ENCODE assay signal across 12 mouse cellular contexts in genomic region chr5:149745079-149745478, GRCm38 (mm10).
DNase-seq lines count a peak whose midpoint lies in the region; ATAC-seq and TF ChIP-seq lines count a peak whose summit lies in the region.
"Had no signal": no experiment of that assay in that cellular context is flagged by ENCODE, and none has a peak within 500 bp of the region (broad histone marks: within the 10 kb centered on the region; RNA-seq: fewer than 3 reads in every experiment).

No protein-coding gene starts in this region.

- H3K27ac ChIP-seq in liver, embryonic 14.5 days = no peak overlapping the region
- no peak overlapping the region for H3K27ac ChIP-seq in liver, embryonic 12.5 days
- no peak overlapping the region for H3K27ac ChIP-seq in heart, embryonic 11.5 days (ENCODE audit: low read depth, low read length)
- H3K27ac ChIP-seq: hindbrain, embryonic 14.5 days; limb, embryonic 13.5 days; neural tube, embryonic 13.5 days had no signal

- H3K4me3 ChIP-seq in liver, embryonic 14.5 days (ENCODE audit: insufficient read depth in 1 of 2, low read depth in 2 of 2, low read length in 2 of 2) = no peak overlapping the region
- H3K4me3 ChIP-seq in liver, embryonic 12.5 days = no peak overlapping the region
- no peak overlapping the region for H3K4me3 ChIP-seq in G1E (ENCODE audit: low read depth, low read length)
- H3K4me3 ChIP-seq in heart, embryonic 11.5 days (ENCODE audit: low read depth, low read length) = no peak overlapping the region
- H3K4me3 ChIP-seq: limb, embryonic 13.5 days; neural tube, embryonic 13.5 days had no signal

- no peaks in the 10 kb centered on the region for H3K36me3 ChIP-seq in liver, embryonic 14.5 days (replicated peaks; ENCODE audit: control insufficient read depth, insufficient read depth, low read depth)
- H3K36me3 ChIP-seq in liver, embryonic 12.5 days = peaks cover 16% of the 10 kb centered on the region
- peaks cover 33% of the 10 kb centered on the region for H3K36me3 ChIP-seq in G1E (replicated peaks)
- peaks cover 2% of the 10 kb centered on the region; the same call in 1 of the 2 replicates for H3K36me3 ChIP-seq in heart, embryonic 11.5 days (ENCODE audit: control insufficient read depth, insufficient read depth, low read length)

- H3K9me3 ChIP-seq in liver, embryonic 14.5 days (ENCODE audit: control insufficient read depth, low read length) = no peaks in the 10 kb centered on the region
- peaks cover 10% of the 10 kb centered on the region; the same call in 1 of the 2 replicates for H3K9me3 ChIP-seq in liver, embryonic 12.5 days (replicated peaks)
- 0 out of 2 replicates have a peak, but pooled peaks cover 1% of the 10 kb centered on the region for H3K9me3 ChIP-seq in G1E (replicated peaks)
- H3K9me3 ChIP-seq in heart, embryonic 11.5 days (replicated peaks; ENCODE audit: control insufficient read depth, low read length) = no peaks in the 10 kb centered on the region; the same call in 1 of the 2 replicates
- H3K9me3 ChIP-seq: neural tube, embryonic 13.5 days had no signal

- no peak for ATAC-seq in liver, embryonic 14.5 days (ENCODE audit: insufficient read depth)
- ATAC-seq in liver, embryonic 12.5 days = no peak
- no peak for ATAC-seq in G1E (ENCODE audit: extremely low read depth, insufficient number of reproducible peaks, low FRiP score, poor library complexity, severe bottlenecking)
- ATAC-seq in heart, embryonic 11.5 days (replicated peaks; ENCODE audit: insufficient number of reproducible peaks, low FRiP score, low TSS enrichment) = no peak

- H3K9ac ChIP-seq in liver, embryonic 14.5 days (replicated peaks) = no peak overlapping the region
- no peak overlapping the region for H3K9ac ChIP-seq in liver, embryonic 12.5 days
- H3K9ac ChIP-seq in heart, embryonic 11.5 days (ENCODE audit: low read depth, low read length) = no peak overlapping the region
- H3K9ac ChIP-seq: hindbrain, embryonic 14.5 days; limb, embryonic 13.5 days; neural tube, embryonic 13.5 days had no signal

- TF ChIP-seq CTCF in liver, embryonic 14.5 days (IDR thresholded peaks at IDR 0.05; ENCODE audit: low read depth) = peak; percentile 84
- peak; percentile 40 for TF ChIP-seq CTCF in G1E (IDR thresholded peaks at IDR 0.05; ENCODE audit: low read depth, low read length)

- no peak overlapping the region for H3K4me2 ChIP-seq in liver, embryonic 14.5 days (ENCODE audit: low read depth)
- no peak overlapping the region for H3K4me2 ChIP-seq in liver, embryonic 12.5 days
- H3K4me2 ChIP-seq in heart, embryonic 11.5 days = no peak overlapping the region
- H3K4me2 ChIP-seq: hindbrain, embryonic 14.5 days; limb, embryonic 13.5 days; neural tube, embryonic 13.5 days had no signal

- H3K4me1 ChIP-seq in liver, embryonic 14.5 days (replicated peaks; ENCODE audit: control insufficient read depth in 2 of 2, insufficient read depth in 2 of 2, low read length in 1 of 2) = no peaks in the 10 kb centered on the region
- H3K4me1 ChIP-seq in liver, embryonic 12.5 days = no peaks in the 10 kb centered on the region
- no peaks in the 10 kb centered on the region for H3K4me1 ChIP-seq in G1E (ENCODE audit: insufficient read depth, low read depth, low read length)
- H3K4me1 ChIP-seq in heart, embryonic 11.5 days (ENCODE audit: control insufficient read depth, insufficient read depth, low read length) = no peaks in the 10 kb centered on the region
- H3K4me1 ChIP-seq: neural tube, embryonic 13.5 days had no signal

- peak; percentile 28 to 33 for DNase-seq in cerebellum, postnatal 10 days
- DNase-seq in cerebellum, postnatal 36 days = no peak
- DNase-seq in liver, embryonic 14.5 days (ENCODE audit: low read depth in 3 of 3, low spot score in 3 of 3) = no peak
- DNase-seq in G1E (ENCODE audit: low spot score) = no peak
- DNase-seq in naive thymus-derived CD4-positive, alpha-beta T cell, adult 2 months (ENCODE audit: low read depth) = peak; percentile 5
- DNase-seq in gastrocnemius, postnatal 4 days (ENCODE audit: low spot score in 2 of 2) = no peak
- DNase-seq: layer of hippocampus, adult 9-11 months had no signal

- 82% methylated on average over 9 of the region's 9 CpGs for WGBS in liver, embryonic 14.5 days (ENCODE audit: insufficient replicate concordance)
- WGBS in liver, embryonic 12.5 days (ENCODE audit: insufficient replicate concordance) = 78% methylated on average over 9 of the region's 9 CpGs
- 83% methylated on average over 9 of the region's 9 CpGs for WGBS in heart, embryonic 11.5 days (ENCODE audit: insufficient replicate concordance)

- no peaks in the 10 kb centered on the region for H3K27me3 ChIP-seq in liver, embryonic 14.5 days (ENCODE audit: control insufficient read depth, insufficient read depth, low read length)
- no peaks in the 10 kb centered on the region for H3K27me3 ChIP-seq in liver, embryonic 12.5 days (replicated peaks)
- H3K27me3 ChIP-seq in G1E (ENCODE audit: insufficient read depth, low read length) = no peaks in the 10 kb centered on the region
- H3K27me3 ChIP-seq in heart, embryonic 11.5 days (ENCODE audit: control insufficient read depth, insufficient read depth, low read length) = no peaks in the 10 kb centered on the region
- H3K27me3 ChIP-seq: limb, embryonic 13.5 days; neural tube, embryonic 13.5 days had no signal

- no peak for TF ChIP-seq EP300 in liver, embryonic 14.5 days (IDR thresholded peaks at IDR 0.05; ENCODE audit: low read depth)

Comparison
In these comparisons a context has a peak if more than half of its experiments do, and no peak if none do; other contexts are left out.
1. DNase-seq: peak in cerebellum, postnatal 10 days (2 of 2) and naive thymus-derived CD4-positive, alpha-beta T cell, adult 2 months (single experiment); none in cerebellum, postnatal 36 days (0 of 2), liver, embryonic 14.5 days (0 of 3), G1E (single experiment) and gastrocnemius, postnatal 4 days (0 of 2).